Mouse (Mus musculus) cerebellum, adult 2 months (tissue): ENCODE measurements around the gene Gm47969. TPM values are rescaled to one million over a fixed set of nuclear protein-coding genes. Genes with fewer than 3 reads are reported as not detected.

Experiments used
- DNase-seq, 2 experiments: peaks; one replicate each; pipeline ENCODE4 v3.0.0; 2021
- H3K27ac ChIP-seq: fragments of 200-500 bp; 2 replicates; pipeline ENCODE4 v1.5.1; 2012; ENCODE audit warnings: low read length, control low read depth, inconsistent platforms; ENCODE audit not compliant: insufficient read depth
- H3K27me3 ChIP-seq: fragments of 200-500 bp; 2 replicates; pipeline ENCODE4 v1.6.1; 2012; ENCODE audit warnings: inconsistent platforms, mild to moderate bottlenecking, low read length, moderate library complexity; ENCODE audit not compliant: control insufficient read depth, insufficient read depth
- H3K4me1 ChIP-seq: fragments of 200-500 bp; 2 replicates; pipeline ENCODE4 v1.6.1; 2011; ENCODE audit warnings: low read length; ENCODE audit not compliant: control insufficient read depth, insufficient read depth
- H3K4me3 ChIP-seq: fragments of 200-500 bp; replicated peaks from 2 replicates; pipeline ENCODE3; 2011; ENCODE audit warnings: mild to moderate bottlenecking, low read depth, low read length, control low read depth; ENCODE audit not compliant: insufficient read depth
- CTCF ChIP-seq: fragments of 200-500 bp; IDR thresholded peaks from 2 replicates; pipeline ENCODE4 v1.5.1; 2011; ENCODE audit warnings: low read depth, mild to moderate bottlenecking, control low read depth, low read length, moderate library complexity, borderline replicate concordance; ENCODE audit not compliant: insufficient read depth
- POLR2A ChIP-seq: fragments of 200-500 bp; IDR thresholded peaks from 2 replicates; pipeline ENCODE4 v1.6.1; 2011; ENCODE audit warnings: low read length, control low read depth, borderline replicate concordance; ENCODE audit not compliant: insufficient read depth
- WGBS: fragments of 180-500 bp; shearing (Covaris S2); methylation state at CpG from one replicate; pipeline ENCODE4 v1.1.7; 2018; 5-methylcytosine and 5-hydroxymethylcytosine counted together
- polyA plus RNA-seq: library from polyadenylated mRNA; depleted of rRNA; stranded (reverse); fragments of >200 nt; gene quantifications from 2 replicates; pipeline ENCODE4 v1.2.3, GENCODE M21; 2012; rRNA removed

Gene Gm47969
- polyA plus RNA-seq, 1 experiment: not detected

- no peak for TF ChIP-seq CTCF
- no peak for TF ChIP-seq POLR2A
- DNase-seq: no peak
- H3K4me1 ChIP-seq: no peaks in the 10 kb centered on the region
- no peak overlapping the region for H3K4me3 ChIP-seq
- 53% methylated on average over 3 of the region's 3 CpGs for WGBS
- no peaks in the 10 kb centered on the region for H3K27me3 ChIP-seq
- H3K27ac ChIP-seq: no peak overlapping the region
Measured at GRCm38 (mm10) chr1:83091268-83091667, 46.5 kb downstream of the Gm47969 start.

Other genes with a start within 250 kb of the Gm47969 start
- gene Agfg1, start 205.4 kb upstream of the Gm47969 start, polyA plus RNA-seq: 43.1 and 47.2 TPM in 2 replicates
- 2.3 and 2.7 TPM in 2 replicates for gene A030005L19Rik, start 131.6 kb upstream of the Gm47969 start, polyA plus RNA-seq
- 0.20 TPM in 1 of 2 replicates, not detected in the other for gene A030014E15Rik, start 120.0 kb upstream of the Gm47969 start, polyA plus RNA-seq
- not detected in 2 replicates for gene Gm6217, start 113.5 kb upstream of the Gm47969 start, polyA plus RNA-seq
- gene A030003K21Rik, start 101.5 kb upstream of the Gm47969 start, polyA plus RNA-seq: not detected in 2 replicates
- gene Gm7544, start 88.9 kb upstream of the Gm47969 start, polyA plus RNA-seq: not detected in 2 replicates
- gene Gm47955, start 84.6 kb upstream of the Gm47969 start, polyA plus RNA-seq: not detected in 2 replicates
- gene Gm47959, start 44.4 kb upstream of the Gm47969 start, polyA plus RNA-seq: not detected in 2 replicates
- 3.5 and 4.4 TPM in 2 replicates for gene Slc19a3, start 6.5 kb upstream of the Gm47969 start, polyA plus RNA-seq
- not detected in 2 replicates for gene Krtap28-10, start 2.5 kb upstream of the Gm47969 start, polyA plus RNA-seq
- gene A030005K14Rik, start 14.4 kb downstream of the Gm47969 start, polyA plus RNA-seq: not detected in 2 replicates
- gene Krtap28-13, start 16.0 kb downstream of the Gm47969 start, polyA plus RNA-seq: not detected in 2 replicates
- gene Ccl20, start 71.8 kb downstream of the Gm47969 start, polyA plus RNA-seq: not detected in 2 replicates
- 0.46 and 0.74 TPM in 2 replicates for gene Daw1, start 114.8 kb downstream of the Gm47969 start, polyA plus RNA-seq